Mouse (Mus musculus) neural tube, embryonic 10.5 days (tissue): ENCODE data around the gene Fgfr2.

ENCODE experiments used
- DNase-seq: peaks from one replicate; pipeline ENCODE4 v3.0.0-alpha.2; 2017; ENCODE audit warnings: low spot score; ENCODE audit errors: extremely low spot score

Fgfr2 gene

DNA sequence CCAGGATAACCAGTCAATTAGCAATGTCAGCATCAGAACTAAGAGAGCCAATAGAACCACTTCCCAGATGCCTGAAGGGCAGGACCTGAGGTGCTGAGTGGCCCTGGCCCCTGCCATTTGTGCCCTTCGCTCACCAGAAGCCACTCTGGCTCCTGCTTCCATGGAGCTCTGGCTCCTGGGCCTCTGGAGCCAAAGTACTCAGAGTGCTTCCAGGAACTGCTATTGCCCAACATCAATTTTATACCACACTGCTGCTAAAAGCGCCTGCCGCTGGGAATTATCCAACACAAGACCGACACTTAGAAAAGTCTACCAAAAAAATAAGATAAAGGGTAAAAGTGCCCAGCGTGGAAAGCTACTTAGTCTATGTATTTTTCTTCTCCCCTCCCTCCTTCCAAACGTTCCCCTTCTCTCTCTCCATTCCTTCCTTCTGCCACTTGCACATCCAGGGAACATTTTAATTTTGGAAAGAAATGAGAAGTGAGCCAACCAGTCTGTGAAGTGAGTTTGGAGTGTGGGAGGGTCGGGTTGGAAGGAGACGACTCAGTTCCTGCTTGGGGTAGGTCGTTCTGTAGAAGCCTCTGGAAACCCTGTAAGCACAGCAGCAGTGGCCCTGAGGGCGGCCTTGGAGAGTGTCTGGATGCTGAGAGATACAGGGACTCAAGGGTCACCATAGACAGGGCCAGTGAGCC, 1216.5 kb downstream of the Fgfr2 start:
- DNase-seq = no peak

DNA sequence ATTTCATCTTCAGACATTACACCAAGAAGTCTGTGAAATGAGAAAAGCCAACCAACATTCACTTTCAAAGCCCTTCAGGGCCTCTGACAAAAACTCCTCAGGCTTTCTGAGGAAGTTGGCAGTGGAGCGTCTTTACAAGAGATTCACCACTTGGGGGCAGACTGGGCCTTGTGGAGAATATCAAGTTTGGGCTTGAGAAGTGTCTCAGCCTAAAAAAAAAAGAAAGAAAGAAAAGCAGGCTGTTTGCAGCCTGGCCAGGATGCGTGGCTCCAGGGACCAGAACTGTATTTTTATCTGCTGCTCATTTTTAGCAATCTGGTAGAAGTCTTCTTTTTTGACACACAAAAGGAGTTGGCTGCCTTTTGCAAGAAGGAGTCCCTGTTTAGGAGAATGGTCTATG, 1223.8 kb downstream of the Fgfr2 start:
- DNase-seq = peak; percentile 58

DNA sequence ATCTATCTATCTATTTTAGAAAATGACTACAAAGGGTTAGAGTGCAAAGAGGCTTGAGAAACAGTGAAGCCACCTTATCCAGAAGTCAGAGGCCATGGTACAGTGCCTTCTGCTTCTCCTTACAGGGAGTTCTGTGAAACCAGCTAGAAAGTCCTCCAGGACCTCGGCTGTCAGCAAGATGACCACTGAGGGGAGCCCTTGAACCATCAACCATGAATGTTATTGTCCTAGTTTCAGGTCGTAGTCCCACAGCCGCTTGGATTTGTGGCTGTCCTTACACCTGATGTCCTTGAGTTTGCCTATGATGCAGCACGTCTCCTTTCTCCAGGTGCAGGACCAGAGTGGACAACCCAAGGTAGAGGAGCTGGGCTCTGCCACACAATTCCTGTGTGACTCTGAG, 1225.9 kb downstream of the Fgfr2 start:
- DNase-seq = no peak

DNA sequence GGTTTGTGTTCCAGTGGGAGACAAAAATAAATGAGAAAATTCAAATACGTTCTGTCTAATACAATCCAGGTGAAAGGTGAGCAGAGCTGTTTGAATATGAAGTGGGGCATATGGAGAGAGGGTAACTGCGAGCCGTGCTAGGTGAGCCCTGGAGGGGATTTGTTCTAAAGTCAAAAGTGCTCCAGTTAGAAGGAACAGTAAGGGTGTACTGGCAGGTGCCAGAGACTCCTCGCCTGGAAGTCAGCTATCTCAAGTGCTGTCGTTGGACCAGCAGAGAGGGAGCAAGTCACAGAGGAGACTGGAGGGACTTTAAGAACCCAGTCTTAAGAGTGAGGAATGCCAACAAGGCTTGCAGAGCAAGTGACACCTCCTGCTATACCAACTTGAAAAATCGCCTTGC, 1240.3 kb downstream of the Fgfr2 start:
- DNase-seq = no peak

DNA sequence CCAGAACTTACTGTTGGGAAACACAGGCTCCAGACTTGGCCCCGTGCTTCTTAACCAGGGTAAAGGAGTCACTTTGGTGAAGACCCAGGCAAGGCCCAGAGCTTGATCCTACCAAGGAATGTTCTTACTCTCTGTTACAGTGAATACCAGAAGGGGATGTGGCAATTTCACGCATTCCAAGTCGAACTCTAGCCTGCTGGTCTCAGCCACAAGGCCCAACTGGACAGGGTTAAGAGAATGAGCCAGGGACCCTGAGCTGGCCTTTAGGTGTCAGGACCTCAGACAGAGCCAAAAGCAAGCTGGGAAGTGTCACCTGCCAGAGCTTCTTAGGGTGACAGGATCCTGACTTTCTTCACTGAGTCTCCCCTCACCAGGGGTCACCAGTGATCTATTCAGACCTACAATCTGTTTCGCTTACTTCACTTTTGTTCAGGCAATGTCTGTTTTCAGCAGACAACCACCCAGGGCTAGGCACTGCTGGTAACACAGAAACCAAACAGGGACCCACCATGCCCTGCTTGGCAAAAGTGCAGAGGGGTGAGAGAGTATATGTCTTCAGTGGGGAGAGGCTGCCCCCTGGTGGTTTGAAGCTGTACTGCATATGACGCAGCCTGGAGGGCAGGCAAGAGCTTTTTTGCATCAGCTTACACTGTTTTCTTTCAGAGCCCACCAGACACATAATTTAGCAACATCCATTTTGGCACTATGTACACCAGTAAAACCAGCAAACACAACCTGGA, 1241.1 kb downstream of the Fgfr2 start:
- peak; percentile 90 for DNase-seq

DNA sequence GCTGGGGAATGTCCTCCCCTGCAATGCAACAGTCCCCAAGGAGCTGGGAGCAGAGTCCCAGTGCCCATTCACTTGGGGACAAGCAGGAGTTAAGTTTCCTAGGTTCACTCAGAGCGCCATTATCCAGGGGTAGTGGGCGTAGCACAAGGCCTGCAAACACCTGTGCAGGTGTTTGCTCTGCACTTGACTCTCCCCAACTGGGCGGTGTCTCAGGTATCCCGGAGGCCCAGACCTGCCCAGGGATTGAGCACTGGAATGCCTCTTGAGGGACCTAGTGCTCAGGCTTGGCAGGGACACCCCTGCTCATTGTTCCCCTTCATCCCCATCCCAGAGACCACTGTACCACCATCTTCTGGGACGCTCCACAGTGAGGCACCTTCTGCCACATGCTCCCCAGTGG, 1243.0 kb downstream of the Fgfr2 start:
- DNase-seq = no peak

DNA sequence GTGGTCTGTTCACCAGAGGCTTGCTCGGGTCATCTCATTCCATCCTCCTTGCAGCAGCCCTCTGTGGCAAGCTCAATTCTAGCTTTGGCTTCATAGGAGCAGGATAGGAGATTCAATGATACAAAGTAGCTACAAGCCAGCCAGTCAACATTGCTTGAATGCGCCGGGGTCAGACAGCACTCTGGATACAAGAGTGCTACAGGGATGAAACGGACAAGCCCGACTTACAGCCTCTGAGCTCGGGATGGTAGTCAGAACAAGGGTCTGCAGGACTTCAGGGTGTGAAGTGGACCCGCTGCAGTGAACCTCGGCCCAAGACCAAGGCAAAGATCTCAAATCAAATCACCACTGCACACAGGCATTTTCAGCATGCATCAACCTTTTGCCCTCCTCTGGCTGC, 1244.3 kb downstream of the Fgfr2 start:
- DNase-seq = no peak

DNA sequence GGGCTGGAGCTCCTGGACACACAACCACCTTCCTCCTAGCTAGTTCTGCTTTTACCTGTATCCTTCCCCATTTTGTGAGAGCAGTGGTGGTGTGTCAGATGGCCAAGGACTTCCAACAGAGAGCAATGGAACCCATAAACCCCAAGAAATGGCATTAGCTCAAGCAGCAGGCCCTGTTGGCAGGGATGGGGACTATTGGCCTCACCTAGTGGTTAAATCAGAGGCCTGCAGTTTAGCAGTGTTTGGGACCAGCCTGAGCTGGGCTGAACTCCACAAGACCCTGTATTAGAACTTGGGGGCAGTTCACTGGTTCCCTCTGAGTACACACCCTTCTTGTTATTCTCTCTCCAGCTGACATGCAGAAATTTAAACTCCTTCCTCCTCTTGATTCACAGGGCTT, 1262.0 kb downstream of the Fgfr2 start:
- no peak for DNase-seq

DNA sequence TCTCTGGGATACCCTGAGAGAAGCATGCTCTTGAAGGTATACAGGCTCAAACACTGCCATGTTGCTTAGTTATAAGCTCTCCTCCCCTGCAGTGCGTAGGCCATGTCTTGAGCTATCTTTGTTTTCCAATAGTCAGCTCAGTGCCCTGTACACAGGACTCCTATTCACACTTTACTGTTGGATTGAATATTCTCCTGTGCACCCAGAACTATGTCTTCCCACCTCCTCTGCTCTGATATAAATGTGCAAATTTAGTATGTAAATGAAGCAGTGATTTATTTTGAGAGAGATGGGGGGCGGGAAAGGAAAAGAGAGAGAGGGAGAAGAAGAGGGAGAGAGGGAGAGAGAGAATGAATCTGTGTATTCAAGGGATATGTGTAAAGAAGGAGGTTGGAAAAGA, 1267.5 kb downstream of the Fgfr2 start:
- DNase-seq = no peak

DNA sequence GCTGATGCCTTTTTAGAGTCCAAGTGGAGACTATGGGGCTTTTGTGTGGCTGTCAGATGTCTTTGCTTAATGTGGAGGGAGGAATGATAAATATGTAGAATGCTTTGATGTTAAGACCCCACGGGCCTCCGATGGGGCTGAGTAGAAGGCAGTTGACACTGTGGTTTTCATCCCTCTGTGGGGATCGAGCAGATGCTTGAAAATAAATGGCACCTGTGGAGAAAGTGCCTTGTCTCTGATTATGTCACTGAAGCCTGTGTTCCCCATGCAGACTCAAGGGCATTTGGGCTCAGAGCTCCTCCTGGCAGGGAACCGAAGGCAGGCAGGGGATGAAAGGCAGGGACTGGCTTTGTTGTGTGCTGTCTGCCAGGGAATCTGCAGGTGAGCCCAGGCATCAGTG, 1272.6 kb downstream of the Fgfr2 start:
- DNase-seq = no peak

DNA sequence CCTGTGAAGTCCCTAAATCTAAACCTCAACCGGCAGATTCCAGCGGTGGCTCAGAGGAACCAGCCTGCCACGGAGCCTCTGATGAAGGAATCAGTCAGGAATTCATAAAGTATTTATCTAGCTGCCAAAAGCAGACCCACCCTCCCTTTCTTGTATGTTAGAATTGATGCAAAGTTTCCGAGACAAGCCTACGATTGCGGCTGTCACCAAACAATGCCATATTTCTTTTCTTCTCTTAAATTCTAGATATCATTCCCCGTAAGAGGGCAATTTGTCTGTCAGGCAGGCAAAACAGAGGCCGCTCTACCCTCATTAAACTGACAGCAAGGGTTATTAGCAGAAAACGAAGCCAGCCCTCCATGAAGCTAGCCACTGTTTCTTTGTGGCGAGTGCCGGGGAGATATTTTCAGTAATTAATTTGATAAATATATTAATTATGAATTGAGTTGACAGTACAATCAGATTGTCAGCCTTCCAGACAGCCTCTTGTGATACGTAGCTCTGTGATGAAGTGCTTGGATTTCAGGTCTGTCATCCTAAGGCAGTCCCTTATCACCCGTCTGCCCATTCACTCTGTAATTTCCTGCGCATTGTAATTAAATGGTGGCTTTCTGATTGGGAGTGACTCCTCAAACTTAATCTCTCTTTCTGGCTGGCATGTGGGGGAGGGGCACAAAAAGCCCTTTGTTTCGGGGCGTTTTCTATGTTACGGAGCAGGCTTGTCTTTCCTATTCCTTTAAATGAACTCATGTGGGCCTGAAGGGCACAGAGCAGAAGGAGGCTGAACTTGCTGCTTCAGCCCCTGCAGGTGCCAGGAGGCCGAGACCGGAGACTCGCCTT, 1276.9 kb downstream of the Fgfr2 start:
- DNase-seq = peak; percentile 17

DNA sequence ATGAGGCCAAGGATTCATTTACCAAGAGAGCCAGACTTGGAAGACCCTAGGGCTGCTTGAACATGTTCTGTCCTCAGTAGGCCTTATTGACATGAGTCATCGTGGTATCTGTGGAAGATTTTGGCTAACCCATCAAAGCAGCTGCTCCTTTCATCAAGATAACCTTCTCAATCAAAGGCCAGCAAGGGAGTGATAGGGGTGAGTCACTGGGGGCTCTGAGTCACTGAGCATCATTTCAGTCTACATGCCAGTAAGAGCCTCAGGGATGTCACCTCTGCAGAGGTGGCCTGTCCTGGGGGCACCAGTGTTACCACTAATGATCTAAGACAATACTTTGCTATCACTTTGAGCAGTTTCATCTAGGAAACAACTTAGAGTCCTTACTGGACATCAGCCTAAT, 1292.9 kb downstream of the Fgfr2 start:
- DNase-seq = no peak

DNA sequence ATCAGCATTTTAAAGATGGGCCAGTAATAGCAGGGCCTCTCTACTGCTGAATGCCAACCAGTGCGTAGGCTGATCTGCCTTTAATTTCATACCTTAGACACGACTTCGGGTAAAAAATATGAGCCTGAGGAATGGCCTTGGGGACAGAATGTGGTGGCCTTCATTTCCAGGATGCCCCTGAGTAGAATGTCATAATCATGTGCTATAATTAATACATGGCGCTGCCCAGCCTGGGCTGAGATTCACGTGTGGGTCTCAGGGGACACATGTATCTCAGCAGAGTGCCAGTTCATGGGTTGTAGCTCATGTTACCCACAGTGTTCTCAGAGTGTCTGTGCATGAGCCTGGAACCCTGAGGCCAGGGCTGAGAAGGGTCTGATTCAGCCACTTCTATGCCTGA, 1296.3 kb downstream of the Fgfr2 start:
- DNase-seq = no peak

DNA sequence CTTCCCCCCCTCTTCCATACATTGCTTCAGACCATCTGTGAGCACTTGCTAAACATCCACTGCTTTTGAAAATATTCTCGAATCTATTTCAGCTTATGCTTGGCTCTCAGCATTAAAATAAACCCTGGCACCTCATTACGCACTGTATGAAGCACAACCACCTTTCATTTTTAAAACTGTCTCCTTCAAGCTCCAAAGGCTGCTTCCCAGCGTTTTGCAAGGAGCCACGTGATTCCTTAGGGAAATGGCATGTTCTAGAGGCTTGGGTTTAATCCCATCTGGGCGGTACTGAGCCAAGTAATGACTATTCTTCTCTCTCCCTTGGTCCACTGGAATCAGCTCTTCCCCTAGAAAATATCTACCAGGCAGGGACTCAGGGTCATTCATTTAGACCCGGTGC, 1305.2 kb downstream of the Fgfr2 start:
- DNase-seq = no peak

DNA sequence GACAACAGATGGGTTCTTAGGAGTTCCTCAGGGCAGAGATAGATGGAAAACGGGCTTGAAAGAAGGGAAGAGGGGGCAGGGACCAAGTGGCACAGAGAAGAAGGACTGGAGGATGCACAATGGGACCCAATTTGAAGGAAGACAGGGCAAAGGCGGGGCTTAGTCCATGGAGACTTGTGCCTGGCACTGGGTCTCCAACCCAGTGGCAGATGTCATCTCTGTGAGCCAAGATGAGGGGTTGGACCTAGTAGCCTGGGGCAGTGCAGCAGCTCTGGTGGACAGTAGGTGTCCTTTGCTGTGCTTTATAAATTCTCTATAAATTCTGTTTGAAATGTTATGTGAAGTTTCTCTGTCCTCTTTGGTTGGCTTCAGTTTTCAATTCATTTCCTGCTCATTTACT, 1306.5 kb downstream of the Fgfr2 start:
- DNase-seq = no peak

DNA sequence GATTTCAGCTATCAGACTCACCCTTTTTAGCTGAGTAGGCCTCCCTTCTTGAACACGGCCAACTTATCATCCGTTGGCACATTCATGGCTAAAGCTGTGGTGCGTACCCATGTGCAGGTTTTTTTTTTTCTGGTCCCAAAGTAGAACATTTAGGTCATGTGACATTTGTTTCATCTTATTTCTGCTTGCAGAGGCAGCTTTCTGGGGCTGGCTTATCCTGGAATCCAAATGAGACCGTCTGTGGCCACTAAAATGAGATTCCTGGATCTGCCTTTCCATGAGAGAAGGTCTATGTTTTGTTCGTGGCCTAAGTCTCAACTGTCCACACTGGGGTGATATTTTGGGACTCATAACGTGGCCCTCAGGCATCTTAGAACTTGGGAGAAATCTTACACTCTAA, 1311.0 kb downstream of the Fgfr2 start:
- no peak for DNase-seq

DNA sequence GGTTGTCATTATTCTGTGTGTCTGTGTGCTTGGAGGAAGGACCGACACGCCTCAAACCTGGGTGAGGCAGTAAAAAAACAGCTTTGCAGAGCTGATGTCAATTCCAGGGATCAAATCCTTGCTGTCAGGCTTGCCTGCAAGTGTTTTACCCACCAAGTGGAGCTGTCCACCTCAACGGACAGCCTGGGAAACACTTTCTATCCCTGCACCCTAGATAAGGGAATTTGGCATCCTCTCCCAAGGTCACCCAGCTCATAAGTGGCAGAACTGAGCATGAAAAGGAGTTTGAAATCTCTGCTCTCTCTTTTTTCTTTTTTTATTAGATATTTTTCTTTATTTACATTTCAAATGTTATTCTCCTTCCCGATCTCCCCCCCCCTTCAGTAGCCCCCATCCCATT, 1312.2 kb downstream of the Fgfr2 start:
- no peak for DNase-seq

DNA sequence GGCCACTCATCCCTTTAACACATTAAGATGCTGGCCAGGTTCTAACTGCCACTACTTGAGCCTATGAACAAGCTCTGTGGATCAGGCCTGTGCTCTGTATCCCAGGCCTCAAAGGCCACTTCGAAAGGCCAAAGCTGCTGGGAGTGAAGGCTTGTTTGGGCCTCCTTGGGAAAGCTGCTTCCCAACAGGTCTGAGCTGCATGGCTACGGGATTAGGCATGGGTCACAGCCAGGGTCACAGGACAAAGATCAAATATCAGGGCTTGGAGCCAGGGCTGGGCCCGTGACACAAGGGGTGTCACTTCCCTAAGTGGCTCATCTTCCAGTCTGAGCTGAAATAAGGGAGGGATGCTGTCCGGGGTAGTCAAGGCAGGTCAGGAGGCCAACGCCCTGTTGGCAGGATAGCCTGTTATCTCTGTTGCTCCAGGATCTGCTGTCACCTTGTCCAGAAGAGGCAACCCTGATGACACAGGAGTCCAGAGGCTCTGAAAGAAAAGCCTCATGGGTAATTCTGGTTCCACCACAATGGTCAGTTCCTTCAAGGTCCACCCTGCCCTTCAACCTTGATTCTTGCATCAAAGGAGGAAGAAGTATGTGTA, 1313.5 kb downstream of the Fgfr2 start:
- no peak for DNase-seq

DNA sequence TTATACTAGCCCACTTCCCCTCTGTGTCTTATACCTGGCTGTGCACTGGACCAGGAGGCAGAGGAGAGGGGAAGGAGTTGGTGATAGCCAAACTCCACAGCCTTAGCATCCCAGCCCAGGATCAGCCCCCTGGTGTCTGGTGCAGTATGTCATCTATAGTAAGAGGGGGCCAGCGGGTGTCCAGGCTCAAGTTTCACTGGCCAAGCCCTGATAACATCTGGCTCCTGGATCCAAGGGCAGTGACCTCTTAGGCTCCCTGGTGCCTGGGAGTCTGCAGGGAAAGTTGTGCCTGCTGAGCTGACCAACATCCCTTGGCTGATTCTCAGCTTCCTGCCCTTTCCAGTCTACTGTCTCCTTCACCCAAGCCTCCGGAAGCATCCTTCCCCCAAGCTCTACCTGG, 1315.9 kb downstream of the Fgfr2 start:
- no peak for DNase-seq

DNA sequence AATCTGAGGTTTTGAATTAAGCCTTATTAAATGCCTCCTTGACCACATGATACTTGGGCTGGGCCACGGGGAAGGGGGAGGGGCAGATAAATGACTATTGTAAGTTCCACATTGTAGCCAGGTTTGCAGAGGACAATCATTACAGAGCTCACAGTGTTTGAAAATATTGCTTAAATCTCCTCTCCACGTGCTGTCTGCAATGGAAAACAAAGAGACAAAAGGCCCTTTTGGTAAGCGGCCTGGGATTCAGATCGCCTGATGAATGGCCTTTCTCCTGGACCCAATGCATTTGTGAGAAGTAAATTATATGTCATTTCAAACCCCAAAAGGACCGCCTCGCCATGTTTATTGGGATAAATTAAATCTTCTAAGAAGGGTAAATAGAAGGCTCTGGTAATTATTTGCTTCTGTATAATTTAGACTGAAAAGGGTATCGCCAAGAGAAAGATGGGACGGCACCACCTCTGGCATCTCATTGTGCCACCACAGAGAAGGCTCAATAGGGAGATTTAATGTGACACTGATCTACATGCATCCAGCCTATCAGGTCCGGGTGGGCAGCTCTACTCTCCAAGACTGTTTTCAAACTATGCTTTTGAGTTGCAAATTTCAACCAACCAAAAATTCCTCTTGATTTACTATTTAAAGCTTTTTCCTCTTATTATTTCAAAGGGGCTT, 1317.5 kb downstream of the Fgfr2 start:
- no peak for DNase-seq

DNA sequence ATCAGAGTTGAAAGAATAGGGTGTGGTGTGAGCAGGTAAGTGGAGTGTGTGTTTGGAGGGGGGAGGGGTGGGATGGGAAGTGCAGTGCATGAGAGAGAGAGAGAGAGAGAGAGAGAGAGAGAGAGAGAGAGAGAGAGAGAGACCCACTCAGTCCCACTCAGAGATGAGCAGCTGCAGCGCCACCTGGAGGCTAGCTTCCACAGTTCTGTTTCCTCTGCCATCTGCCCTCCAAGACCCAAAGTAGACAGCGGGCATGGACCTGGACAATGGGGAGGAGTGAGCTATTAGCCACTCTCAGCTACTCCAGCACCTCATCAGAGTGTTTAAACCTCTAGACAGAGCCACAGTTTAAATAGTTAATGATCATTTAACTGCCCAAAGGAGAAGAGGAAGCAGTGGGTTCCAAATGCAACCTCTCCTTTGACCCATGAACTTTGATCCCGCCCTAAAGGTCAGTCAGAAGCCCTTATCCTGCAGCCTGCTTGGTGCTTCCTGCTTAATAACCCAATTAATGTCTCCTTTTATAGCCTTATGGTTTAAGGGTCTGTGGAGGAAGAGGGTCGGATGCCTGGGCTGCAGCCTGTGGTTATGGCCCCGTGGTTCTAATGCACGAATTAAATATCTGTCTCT, 1322.6 kb downstream of the Fgfr2 start:
- DNase-seq = peak; percentile 56
